Mouse (Mus musculus): Measurements from ENCODE around the gene Trim54.

Gene Trim54

GRCm38 (mm10) chr5:31116354-31116753 lies at the start of gene Trim54:
Gene Trim54 (plus strand): TSS chr5:31116712.
- no peak for DNase-seq

- DNase-seq: no peak
Observed at GRCm38 (mm10) chr5:31069810-31070209, 46.7 kb upstream of the Trim54 start.

DNA sequence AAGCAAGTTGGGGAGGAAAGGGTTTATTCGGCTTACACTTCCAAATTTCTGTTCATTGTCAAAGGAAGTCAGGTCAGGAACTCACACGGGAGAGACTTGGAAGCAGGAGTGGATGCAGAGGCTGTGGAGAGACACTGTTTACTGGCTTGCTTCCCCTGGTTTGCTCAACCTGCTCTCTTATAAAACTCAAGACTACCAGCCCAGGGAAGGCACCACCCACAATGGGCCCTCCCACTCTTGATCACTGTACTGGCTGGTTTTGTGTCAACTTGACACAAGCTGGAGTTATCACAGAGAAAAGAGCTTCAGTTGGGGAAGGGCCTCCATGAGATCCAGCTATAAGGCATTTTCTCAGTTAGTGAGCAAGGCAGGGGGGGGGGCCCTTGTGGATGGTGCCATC lies 45.5 kb upstream of the Trim54 start:
- no peak for DNase-seq

- DNase-seq: no peak
Observed at GRCm38 (mm10) chr5:31071821-31072220, 44.7 kb upstream of the Trim54 start.

DNA sequence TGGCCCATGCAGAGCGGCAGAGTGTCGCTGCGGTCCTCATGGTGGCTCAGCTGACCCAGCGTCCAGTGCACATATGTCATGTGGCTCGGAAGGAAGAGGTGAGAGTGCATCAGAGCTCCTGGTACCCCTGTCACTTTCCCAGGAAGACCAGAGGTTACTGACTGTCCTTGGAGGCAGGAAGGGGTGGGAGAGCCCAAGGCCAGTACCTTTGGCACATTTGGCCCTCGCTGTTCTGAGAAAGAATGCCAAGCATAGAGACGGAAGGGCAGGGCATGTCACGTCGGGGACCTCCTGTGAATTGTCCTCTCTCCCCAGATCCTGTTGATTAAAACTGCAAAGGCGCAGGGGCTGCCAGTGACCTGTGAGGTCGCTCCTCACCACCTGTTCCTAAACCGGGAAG lies 43.3 kb upstream of the Trim54 start:
- DNase-seq: no peak

GRCm38 (mm10) chr5:31076346-31076745 lies 40.2 kb upstream of the Trim54 start:
- DNase-seq: no peak

GRCm38 (mm10) chr5:31080059-31080794 lies 36.3 kb upstream of the Trim54 start:
- no peak for DNase-seq

DNA sequence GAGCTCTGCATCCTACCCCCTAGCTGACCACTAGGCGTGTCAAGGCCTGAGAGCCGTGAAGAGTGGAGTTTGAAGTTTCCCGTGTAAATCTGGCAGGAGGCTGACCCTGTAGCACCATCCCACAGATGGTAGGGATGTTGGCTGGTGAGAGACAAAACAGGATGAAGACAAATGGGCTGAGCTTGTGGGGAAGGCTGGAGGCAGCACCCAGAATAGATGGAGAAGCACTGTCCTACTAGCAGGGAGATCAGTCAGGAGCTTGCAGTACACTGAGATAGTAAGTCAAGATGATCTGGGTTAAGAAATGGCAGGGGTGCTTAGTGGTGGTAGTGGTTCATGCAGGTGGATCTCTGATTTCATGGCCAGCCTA lies 35.7 kb upstream of the Trim54 start:
- DNase-seq: no peak

DNA sequence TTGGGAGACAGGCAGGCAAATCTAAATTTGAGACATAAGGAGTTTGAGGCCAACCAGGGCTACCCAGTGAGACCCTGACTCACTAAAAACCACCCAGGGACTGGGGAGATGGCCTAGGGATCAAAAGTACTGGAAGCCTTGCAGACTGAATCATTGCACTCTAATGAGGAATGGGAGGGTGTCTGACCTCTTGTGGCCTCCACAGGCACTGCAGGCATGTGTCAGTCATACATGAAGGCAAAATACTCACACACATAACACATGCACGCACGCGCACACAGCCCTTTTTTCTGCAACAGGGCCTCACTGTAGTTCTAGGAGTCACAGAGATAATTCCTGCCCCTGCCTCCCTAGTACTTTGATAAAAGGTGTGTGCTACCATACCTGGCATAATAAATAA lies 35.1 kb upstream of the Trim54 start:
- peak; percentile 54 for DNase-seq

DNA sequence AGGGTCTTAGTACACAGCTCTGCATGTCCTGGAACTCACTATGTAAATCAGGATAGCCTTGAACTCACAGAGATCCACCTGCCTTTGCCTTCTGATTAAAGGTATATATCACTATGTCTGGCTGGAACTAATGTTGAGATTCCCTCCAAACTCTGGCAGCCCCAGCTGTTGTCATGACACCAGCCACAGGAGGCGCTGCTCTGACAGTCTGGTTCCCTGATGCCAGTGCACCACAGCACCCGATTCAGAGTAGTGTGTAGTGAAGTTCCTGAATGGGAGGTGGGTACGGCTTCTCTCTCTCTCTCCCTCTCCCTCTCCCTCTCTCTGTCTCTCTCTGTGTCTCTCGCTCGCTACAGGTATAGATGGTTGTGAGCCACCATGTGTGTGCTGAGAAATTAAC lies 34.2 kb upstream of the Trim54 start:
- DNase-seq: peak; percentile 73

GRCm38 (mm10) chr5:31082935-31083625 lies 33.4 kb upstream of the Trim54 start:
- no peak for DNase-seq

DNA sequence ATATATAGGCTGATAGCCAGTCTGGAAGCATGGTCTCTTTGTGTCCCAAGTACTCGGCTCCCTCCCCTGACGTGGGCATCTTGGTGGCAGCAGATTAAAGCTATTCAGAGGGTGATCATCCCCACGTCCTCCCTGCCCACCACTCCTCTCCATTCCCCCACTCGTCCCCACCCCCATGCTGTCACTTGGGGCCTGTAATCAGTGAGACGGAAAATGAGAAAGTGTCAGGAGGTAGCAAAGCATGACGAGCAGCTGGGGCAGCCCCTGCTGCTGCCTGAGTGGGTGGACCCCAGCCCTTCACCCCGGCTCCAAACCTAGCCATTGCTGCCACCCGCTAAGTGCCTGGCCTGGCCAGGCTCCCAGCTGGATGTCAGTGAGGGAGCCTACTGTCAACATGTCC lies 32.6 kb upstream of the Trim54 start:
- peak; percentile 25 for DNase-seq

DNA sequence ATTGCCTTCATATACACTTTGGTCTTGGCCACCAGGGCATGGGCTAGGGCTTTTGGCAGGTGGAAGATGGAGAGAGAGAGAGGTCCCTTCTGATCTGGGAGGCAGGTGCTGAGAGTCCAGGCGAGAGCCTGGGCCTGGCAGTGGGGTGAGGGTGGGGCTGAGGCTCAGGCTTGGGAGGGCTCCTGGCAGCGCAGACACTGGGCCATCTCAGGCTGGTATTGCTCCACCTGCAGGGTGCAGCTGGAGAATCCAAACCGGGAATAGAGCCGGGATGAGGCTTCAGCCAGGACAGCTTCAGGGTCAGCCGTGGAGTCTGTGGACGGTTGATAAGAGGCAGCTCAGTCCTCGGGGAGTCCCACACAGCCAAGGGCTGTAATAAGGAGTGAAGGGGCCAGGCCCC lies 29.9 kb upstream of the Trim54 start:
- DNase-seq: no peak

GRCm38 (mm10) chr5:31087131-31087530 lies 29.4 kb upstream of the Trim54 start:
- no peak for DNase-seq

GRCm38 (mm10) chr5:31092231-31092975 lies 24.1 kb upstream of the Trim54 start:
- DNase-seq: peak; percentile 11

GRCm38 (mm10) chr5:31093151-31094041 lies 23.1 kb upstream of the Trim54 start:
- DNase-seq: peak; percentile 61

DNA sequence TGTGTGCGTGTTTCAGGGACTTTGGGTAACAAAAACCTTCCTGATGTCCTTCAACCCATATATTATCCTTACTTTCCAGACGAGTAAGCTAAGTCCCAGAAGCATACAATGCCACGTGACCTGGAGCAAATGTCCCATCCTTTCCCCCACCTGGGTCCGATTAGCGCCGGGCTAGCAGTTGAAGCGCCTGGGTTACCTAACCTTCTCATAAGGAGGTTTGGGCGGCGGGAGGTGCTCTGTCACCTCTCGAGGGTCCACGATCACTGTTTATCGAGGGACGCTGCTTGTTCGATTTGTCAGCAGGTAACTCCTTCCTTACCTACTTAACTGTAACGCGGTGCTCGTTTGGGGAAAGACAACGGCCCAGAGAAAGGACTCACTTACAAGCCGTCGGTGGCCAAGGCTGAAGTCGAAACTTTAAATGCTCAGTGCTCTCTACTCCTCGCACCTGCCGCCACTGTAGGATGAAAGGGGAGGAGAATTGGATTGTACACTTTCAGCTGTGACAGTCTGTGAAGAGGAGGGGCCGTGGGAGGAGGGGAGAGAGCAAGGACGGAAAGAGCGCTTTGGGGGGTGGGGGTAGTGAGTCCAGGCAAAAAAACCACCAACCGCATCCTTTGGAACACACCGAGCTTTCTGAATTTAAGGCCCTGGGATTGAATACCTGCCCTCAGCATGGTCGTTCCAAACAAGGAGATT lies 22.3 kb upstream of the Trim54 start:
- DNase-seq: peak; percentile 48

GRCm38 (mm10) chr5:31094799-31095691 lies 21.5 kb upstream of the Trim54 start:
- DNase-seq: peak; percentile 60

GRCm38 (mm10) chr5:31095711-31096480 lies 20.6 kb upstream of the Trim54 start:
- DNase-seq: peak; percentile 11

DNA sequence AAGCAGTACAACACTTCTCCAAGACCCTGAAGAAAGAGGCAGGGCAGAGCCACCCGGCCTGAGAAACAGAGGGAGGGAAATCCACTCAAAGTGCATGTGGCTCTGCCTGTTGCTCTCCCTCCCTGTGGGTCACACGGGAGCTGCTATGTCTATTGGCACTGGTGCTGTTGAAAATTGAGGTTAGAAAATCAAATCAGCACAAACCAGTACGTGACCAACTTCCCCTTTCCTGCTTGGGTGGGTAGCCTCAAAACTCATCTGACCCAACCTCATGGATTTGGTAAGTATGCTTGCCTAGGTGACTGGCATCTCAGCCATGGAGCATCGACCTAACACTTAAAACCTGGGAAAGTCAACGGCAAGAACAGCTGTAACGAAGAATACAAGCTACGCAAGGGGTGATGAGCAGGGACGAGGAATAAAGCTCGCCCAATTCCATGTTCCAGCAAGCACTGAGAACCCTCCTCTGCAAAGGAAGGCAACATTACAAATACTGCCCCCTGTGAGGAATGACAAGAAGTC lies 10.6 kb upstream of the Trim54 start, which contains the start of gene Dnajc5g:
Gene Dnajc5g (plus strand): TSS at position 472 of the 522 bp plus-strand sequence.
- no peak for DNase-seq
